Mouse (Mus musculus) G1E (cell line): ENCODE measurements at regions not wholly inside any gene's neighbourhood (a gene's known extent, or its start where the extent isn't known, plus 50 kb on each side); places are given as distances from the start of the nearest gene placed in this dataset.

Experiments used
- CTCF ChIP-seq: IDR thresholded peaks from 2 replicates; pipeline ENCODE4 v1.5.1; 2012; ENCODE audit warnings: low read depth, low read length, inconsistent platforms, mixed read lengths
- GATA1 ChIP-seq: IDR thresholded peaks from 2 replicates; pipeline ENCODE4 v1.6.1; 2012; ENCODE audit warnings: borderline replicate concordance, low read length, inconsistent platforms, mixed read lengths
- GATA2 ChIP-seq: IDR thresholded peaks from 2 replicates; pipeline ENCODE4 v1.6.1; 2012; ENCODE audit warnings: low read depth, low read length, inconsistent platforms, borderline replicate concordance
- POLR2AphosphoS5 ChIP-seq: IDR thresholded peaks from 2 replicates; pipeline ENCODE4 v1.6.1; 2012; ENCODE audit warnings: low read depth, low read length, inconsistent platforms; ENCODE audit not compliant: insufficient replicate concordance
- TAL1 ChIP-seq: conservative IDR thresholded peaks from 2 replicates; pipeline ENCODE4 v1.6.1; 2012; ENCODE audit warnings: low read depth, low read length, inconsistent platforms, mixed read lengths

DNA sequence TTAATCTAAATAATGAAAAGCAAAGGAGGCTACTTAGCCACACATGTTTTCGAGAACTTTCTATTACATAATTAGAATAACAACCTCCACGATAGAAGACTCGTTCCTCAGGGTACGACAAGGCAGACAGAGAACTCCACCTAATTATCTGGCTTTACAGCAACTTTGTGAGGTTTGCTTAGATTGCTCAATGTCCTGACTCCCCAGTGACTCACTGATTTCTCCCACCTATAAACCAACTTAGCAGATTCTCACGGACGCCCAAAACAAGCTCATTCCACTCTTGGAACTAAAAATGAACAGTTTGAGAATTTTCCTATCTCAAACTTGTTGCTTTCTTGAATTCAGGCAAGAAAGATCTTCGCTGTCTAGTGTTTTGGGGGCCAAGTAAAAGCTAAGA is 75.0 kb upstream of the Mast4 start:
- TF ChIP-seq CTCF (no peak), TAL1 (no peak), GATA1 (no peak), GATA2 (no peak), POLR2AphosphoS5 (no peak)
